Mouse (Mus musculus): ENCODE measurements around the gene Gm10277.

- no peak for TF ChIP-seq CTCF (IDR thresholded peaks at IDR 0.05; ENCODE audit: extremely low read depth, insufficient read depth, insufficient read length, insufficient replicate concordance)
- TF ChIP-seq POLR2A (IDR thresholded peaks at IDR 0.05; ENCODE audit: low read depth, low read length), result no peak
Measured at GRCm38 (mm10) chr11:77791752-77792565, 4.4 kb upstream of the Gm10277 start.

Measured in spleen, adult 2 months (tissue).